Mouse (Mus musculus): Measurements from ENCODE around the gene Hps5. TPM values are rescaled to one million over a fixed set of nuclear protein-coding genes. Genes with fewer than 3 reads are reported as not detected.
"Not testable (repeated sequence)": the region's sequence is repeated elsewhere in the genome, so short reads cannot be mapped to it uniquely, and the experiment has no call there.

The Hps5 gene
- total RNA-seq, 2 experiments from 2014 or later = 15.4 to 21.7 TPM

GRCm38 (mm10) chr7:46829911-46830310 lies 34.0 kb upstream of the Hps5 start:
- no peak for DNase-seq (ENCODE audit: low spot score in 2 of 2)

- DNase-seq (ENCODE audit: low spot score in 2 of 2) = no peak
Measured at GRCm38 (mm10) chr7:46827803-46828184, 31.9 kb upstream of the Hps5 start.

DNA sequence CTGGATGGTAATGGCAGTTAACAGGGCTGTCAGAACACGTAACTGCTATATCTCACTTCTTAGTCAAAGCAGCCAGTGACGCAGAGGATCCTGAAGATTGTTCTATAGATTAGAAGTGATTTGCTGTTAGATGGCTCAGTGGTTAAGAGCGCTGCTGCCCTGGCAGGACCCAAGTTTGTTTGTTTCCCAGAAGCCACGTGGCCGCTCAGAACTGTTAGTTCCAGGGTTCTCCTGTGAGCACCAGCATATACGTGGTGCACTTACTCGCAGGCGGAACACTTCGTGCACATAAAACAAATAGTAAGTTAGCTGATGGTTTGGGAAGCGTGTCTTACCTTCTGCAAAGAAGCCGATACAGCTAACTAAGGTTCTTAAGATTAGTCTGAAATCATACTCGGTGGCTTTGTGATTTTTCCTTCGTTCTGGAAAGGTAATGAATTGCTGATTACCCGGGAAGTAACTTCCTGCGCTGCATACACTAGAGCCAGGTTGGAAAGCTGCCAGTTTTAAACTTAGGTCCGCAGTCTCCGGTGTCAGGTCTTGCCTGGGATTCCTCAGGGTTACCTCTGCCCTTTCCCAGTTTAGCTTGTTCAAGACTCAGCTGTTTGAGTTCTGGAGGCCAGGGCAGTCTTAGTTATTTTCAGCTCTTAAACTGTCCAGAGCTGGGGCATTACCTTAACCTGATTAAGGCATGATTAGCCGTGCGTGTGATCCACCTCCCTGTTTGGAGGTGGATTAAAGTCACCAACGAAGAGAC lies 31.4 kb upstream of the Hps5 start:
- DNase-seq (ENCODE audit: low spot score in 2 of 2) = no peak

DNA sequence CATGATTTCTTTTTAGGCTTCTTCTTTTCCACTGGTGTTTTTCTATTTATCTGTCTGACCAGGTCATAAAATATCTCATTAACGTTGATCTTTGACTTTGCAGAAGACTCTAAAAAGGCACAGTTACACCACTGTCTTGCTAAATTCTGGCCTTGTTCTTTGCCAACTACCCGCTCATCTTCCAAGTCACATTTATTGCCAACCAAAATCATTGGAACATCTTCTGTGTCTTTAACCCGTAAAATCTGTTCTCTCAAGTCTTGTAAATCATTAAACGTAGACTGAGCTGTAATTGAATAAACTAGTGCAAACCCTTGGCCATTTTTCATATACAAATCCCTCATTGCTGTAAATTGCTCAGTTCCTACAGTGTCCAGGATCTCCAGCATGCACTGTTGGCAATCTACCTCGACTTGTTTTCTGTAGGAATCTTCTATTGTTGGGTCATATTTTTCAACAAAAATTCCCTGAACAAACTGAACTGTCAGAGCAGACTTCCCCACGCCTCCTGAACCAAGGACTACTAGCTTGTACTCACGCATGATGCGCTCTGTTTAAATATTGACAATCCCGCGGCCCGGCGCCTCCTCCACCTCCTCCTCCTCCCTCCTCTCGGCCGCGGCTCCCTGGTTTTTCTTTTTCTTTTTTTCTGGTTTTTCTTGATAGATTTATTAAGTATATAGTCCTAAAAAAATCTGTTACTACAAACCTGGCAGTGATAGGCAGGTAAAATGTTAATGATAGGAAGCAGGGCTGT lies 25.2 kb upstream of the Hps5 start:
- DNase-seq (ENCODE audit: low spot score in 2 of 2) = not testable (repeated sequence)

DNA sequence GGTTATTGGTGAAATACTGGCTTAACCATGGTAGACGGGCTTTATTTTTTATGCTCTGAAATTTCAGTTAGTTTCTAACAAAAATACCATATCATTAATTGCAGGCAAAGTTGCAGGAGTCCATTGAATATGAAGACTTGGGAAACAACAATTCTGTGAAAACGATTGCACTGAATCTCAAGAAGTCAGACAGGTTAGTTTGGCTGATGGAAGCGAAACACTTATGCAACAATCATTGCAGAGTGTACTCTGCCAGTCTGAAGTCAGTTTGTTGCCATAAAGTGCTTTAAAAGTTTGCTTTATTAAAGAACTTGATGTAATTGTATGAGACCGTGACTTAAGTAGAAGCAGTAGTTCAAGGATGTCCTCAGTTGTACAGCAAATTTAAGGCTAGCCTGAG lies 18.1 kb upstream of the Hps5 start:
- no peak for DNase-seq (ENCODE audit: low spot score in 2 of 2)

GRCm38 (mm10) chr7:46810325-46810724 lies 14.5 kb upstream of the Hps5 start:
- no peak for DNase-seq (ENCODE audit: low spot score in 2 of 2)

- no peak for DNase-seq (ENCODE audit: low spot score in 2 of 2)
Measured at GRCm38 (mm10) chr7:46796779-46797178, 915 bp upstream of the Hps5 start.

- DNase-seq (ENCODE audit: low spot score in 2 of 2) = no peak
Measured at GRCm38 (mm10) chr7:46796206-46796679, 379 bp upstream of the Hps5 start.

DNA sequence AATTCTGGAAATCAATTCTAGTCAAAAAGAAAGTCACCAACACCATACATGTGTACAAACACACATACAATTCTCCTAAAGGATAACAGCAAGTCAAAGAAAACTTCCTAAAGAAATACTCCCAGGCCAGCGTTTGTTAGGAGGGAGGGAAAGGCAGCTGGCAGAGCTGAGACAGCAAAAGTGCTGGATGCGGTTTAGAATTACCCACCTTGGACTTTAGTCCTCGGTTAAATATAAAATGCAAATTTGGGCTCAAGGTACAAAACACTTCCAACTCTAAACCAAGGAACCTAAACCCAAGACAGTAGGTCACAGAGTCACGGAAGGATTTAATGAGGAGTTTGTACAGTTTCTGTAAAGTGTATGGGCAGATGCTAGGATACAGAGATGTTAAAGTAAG lies 2.0 kb downstream of the Hps5 start:
- DNase-seq (ENCODE audit: low spot score in 2 of 2) = no peak

- no peak for DNase-seq (ENCODE audit: low spot score in 2 of 2)
Measured at GRCm38 (mm10) chr7:46789177-46789849, 6.6 kb downstream of the Hps5 start.

DNA sequence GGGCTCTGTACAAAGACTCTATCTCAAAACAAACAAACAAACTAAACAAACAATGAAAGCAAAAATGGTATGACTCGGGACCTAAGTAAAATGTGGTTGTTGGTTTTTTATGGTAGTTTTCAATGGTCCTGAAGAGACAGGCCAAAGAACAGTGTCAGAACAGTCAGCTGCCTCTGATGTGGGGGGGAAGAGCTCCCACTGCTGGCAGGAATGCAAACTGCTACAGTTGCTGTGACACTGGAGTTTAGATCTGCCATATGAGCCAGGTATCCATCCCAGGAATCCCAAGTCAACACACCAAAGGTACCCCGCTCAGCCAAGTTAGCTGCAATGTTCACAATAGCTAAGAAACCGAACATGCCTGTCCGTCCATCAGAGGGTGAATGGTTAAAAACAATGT lies 25.2 kb downstream of the Hps5 start:
- DNase-seq (ENCODE audit: low spot score in 2 of 2) = peak; percentile 38 to 58

DNA sequence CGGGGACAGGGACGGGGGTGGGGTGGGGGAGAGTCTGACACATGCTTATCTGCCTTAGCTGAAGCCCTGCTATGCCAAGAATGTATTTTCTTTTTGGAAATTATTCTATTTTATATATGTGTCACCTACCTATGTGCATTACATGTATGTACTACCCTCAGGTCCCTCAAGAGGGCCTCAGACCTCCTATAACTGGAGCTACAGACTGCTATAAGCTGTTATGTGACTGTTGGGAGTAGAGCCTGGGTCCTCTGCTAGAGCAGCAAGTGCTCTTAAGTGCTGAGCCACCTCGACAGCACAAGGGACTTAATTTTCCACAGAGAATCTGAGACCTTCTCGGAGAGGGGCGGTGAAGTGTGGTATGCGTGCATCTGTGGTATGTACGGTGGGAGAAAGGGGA lies 27.4 kb downstream of the Hps5 start:
- DNase-seq (ENCODE audit: low spot score in 2 of 2) = no peak

DNA sequence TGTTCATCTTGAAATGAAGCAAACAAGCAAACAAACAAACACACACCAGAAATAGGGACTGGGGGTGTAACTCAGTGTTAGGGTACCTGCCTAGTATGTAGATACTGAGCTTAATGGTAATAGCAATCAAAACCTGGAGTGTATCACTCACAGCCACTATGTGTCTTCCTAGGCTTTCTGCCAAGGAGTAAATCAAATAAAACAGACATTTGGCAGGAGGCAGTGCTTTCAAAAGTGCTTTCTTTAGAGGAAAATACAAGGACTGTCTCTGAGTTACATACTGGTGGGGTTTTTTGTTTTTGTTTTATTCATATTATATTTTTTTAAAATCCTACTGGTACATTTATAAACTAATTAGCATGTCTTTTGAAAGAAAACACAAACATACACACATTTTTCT lies 28.5 kb downstream of the Hps5 start:
- no peak for DNase-seq (ENCODE audit: low spot score in 2 of 2)

DNA sequence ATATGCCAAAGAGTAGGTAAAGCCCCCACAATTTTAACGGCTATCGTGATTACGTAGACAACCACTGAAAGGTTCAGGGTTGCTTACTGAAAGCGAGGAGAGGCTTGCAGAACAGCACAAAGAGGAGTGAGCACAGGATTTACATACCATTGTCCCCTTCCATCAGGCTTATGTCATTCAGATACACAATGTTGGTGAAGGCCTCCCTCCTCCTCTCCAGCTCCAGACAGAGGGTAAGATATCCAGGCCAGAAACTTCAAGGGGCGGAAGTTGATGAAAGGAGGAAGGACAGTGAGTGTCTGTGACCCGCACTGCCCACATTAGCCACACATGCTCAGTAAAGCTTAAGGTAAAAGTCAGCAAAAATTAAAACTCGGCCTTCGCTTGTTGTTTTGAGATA lies 31.2 kb downstream of the Hps5 start:
- DNase-seq (ENCODE audit: low spot score in 2 of 2) = no peak

- DNase-seq (ENCODE audit: low spot score in 2 of 2) = no peak
Measured at GRCm38 (mm10) chr7:46762601-46763000, 33.3 kb downstream of the Hps5 start.

DNA sequence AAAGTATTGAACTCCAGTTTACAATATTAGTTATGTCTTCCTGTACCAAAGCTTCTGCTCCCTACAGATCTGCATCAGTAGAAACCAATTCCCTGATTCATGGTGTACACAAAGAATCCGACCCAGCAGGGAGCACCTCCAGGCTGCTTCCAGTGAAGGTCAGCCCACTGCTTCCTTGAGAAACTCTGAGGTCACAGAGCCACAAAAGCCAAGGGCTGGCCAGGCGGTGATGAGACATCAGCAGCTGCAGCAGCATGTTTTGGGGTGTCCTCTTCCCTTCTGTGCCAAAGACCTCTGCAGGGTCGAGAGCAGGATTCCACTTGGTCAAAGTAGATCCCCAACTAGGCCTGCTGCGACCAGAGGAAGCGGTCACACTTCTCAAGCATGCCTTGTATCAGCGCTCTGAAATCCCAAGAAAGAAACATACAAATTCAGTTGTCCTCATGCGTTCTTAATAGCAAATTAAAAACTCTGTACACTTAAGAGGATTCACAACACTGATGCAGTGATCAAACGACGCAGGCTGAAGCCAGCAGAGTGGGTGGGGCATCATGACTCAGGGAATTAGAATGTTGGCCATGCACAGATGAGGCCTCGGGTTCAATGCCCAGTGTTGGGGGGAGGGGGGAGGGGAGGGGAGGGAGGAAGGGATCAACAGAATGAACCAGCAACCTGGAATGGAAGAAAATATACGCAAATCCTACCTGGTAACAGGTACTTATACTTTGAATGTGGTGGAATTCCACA lies 34.6 kb downstream of the Hps5 start:
- DNase-seq (ENCODE audit: low spot score in 2 of 2) = no peak

DNA sequence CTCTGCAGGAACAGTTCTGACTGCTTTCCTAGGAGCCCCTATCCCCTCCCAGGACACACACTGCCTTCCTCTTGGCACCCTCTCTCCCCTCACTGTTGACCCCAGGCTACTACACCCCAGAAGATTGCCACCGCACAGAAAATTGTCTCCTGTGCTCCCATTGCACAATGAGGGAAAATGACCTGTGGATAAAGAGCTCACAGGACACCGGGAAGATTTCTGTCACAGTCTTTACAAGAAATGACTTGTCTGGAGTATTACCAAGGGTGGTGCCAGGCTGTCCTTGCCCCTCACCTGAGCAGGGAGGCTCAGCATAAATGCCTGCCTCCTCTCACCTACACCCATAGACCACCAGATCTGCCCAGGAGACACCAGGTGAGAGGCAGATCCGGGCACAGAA lies 44.4 kb downstream of the Hps5 start, which contains the start of gene Saa2:
Gene Saa2 (plus strand): TSS at position 301 of the 400 bp plus-strand sequence.
- DNase-seq (ENCODE audit: low spot score in 2 of 2) = no peak

GRCm38 (mm10) chr7:46748459-46748858 lies 47.4 kb downstream of the Hps5 start:
- DNase-seq (ENCODE audit: low spot score in 2 of 2) = no peak

GRCm38 (mm10) chr7:46746381-46746780 lies 49.5 kb downstream of the Hps5 start:
- DNase-seq (ENCODE audit: low spot score in 2 of 2) = no peak

DNA sequence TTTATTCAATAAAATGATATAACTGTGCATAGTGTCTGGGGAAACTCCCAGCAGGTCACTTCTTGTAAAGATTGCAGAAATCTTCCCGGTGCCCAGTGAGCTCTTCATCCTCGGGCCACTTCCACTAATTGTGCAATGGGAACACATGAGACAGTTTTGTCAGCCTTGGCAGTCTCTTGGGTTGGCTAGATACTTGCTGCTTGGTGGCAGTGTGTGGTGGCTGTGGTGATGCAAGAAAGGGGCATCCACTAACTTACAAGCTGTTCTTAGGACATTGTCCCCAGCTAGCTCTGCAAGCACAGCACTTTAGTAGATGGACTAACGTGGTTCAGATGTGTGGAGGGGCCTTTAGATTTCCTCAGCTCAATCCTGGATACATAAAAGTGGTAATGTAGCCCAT lies 50.0 kb downstream of the Hps5 start:
- DNase-seq (ENCODE audit: low spot score in 2 of 2) = no peak

DNA sequence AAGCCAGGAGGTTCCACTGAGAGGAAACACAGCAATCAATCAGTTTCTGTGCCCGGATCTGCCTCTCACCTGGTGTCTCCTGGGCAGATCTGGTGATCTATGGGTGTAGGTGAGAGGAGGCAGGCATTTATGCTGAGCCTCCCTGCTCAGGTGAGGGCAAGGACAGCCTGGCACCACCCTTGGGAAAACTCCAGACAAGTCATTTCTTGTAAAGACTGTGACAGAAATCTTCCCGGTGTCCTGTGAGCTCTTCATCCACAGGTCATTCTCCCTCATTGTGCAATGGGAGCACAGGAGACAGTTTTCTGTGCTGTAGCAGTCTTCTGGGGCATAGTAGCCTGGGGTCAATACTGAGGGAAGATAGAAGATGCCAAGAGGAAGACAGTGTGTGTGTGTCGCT lies 53.0 kb downstream of the Hps5 start, which contains the start of gene Saa1:
Gene Saa1 (minus strand): TSS at position 101 of the 400 bp plus-strand sequence.
- DNase-seq (ENCODE audit: low spot score in 2 of 2) = not testable (repeated sequence)

Data from layer of hippocampus, postnatal 10 days (tissue).